Mouse (Mus musculus) cerebellum, adult 9-10 months (tissue): ENCODE measurements around the gene Pde4a.
"Not testable (repeated sequence)": the region's sequence is repeated elsewhere in the genome, so short reads cannot be mapped to it uniquely, and the experiment has no call there.

Experiments
- DNase-seq: peaks from one replicate; pipeline ENCODE4 v3.0.0; 2022

Gene Pde4a

DNA sequence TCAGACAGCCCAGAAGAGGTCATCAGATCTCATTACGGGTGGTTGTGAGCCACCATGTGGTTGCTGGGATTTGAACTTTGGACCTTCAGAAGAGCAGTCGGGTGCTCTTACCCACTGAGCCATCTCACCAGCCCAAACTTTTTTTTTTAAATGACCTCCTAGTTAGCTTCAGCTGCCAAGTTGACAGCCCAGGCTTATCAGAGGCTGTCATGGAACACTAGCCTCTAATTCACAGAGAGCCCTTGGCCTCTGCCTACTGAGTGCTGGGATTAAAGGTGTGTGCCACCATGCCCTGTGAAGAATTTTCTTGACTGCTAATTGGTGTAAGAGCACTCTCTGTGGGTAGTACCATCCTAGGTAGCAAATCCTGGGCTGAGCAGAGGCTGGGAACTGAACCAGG, 58.0 kb downstream of the Pde4a start:
- DNase-seq: not testable (repeated sequence)

DNA sequence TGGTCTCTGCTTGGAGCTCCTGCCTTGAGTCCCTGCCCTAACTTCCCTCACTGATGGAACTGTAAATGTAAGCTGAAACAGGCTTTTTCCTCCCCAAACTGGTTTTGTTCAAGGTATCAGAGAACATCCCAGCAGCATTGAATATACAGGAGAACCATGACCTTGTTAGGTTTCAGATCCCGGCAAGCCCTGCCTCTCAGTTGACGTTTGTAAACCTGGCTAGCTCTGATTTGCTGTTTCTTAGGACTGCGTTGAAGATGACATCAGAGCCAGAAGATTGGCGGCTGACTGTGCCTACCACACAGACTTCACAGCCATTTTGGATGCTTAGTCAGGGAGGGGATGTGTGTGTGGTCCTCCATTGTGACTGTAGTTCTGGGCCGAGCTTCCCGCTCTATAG, 58.4 kb downstream of the Pde4a start:
- no peak for DNase-seq

DNA sequence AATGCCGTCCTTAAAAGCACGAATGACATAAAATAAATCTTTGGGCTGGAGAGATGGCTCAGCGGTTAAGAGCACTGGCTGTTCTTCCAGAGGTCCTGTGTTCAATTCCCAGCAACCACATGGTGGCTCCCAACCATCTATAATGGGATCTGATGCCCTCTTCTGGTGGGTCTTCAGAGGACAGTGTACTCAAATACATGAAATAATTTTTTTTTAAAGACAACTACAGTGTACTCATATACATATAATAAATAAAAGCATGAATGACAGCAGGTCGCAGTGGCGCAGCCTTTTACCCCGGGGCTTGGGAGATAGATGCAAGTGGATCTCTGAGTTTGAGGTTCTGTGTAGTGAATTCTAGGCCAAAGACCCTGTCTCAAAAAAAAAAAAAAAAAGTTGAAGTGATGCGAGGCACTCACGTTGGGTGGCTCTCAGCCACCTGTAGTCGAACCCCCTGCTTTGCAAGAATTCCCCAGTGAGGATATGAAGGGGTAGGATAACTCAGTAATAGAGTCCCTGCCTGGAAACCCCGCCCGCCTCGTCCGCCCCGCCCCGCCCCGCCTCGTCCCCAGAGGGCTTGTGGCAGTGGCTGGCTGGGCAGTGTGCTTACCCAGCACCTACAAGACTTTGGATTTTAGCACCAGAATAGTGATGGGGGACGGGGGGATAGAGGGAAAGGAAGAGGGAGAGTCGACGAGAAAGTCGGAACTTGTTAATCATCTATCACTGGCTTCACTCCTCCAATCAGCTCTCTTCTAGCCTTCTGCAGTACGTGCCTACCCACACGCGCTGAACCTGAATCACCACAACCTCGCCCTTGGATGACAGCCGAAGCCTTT, 59.3 kb downstream of the Pde4a start:
- DNase-seq: no peak

DNA sequence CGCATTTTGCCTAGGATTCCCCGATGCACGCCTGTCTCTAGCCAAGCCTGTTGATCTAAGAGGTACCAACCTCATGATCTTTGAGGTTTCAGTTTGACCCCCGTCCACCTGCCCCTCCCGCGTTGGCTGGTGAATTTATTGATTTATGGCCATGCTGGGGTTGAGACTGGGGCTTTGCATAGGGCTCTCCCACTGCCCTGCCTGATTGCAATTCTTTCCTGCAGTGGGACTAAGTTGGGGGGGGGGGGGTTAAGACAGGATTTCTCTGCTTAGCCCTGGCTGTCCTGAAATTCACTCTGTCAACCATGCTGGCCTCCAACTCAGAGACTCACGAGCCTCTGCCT, 59.9 kb downstream of the Pde4a start:
- no peak for DNase-seq

DNA sequence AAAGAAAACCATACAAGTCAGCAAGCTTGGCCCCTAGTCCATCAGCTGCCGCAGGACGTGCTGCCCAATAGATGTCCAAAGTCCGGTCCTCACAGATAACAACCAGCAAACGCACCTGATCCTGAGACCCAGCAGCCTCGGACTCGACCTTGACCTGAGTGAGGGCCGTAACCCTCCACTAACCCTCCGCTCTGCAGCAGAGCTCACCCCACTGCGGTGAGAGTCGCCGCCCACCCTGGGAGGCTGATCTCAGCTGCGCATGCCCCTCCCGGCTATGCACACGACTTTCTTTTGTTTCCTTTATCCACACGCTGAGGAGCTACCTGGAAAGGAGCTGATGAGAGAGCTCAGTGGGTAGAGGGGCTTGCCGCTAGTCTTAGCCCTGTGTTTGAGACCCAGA, 61.8 kb downstream of the Pde4a start:
- no peak for DNase-seq

DNA sequence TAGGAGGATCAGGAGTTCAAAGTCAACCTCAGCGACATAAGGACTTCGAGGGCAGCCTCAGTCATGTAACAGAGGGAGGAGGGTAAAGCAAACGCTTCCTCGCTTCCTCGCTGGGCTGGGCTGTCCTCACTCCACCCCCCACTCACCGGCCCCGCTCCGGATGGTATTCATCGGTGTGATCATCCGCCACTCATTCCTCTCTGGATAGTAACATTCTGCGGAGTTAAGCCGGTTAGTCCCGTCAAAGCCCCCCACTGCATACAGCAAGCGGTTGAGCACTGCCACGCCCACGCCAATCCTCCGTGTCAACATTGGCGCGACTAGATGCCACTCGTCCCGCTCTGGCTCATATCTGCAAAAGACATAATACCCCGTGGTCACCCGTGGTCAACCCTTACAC, 66.0 kb downstream of the Pde4a start:
- no peak for DNase-seq

DNA sequence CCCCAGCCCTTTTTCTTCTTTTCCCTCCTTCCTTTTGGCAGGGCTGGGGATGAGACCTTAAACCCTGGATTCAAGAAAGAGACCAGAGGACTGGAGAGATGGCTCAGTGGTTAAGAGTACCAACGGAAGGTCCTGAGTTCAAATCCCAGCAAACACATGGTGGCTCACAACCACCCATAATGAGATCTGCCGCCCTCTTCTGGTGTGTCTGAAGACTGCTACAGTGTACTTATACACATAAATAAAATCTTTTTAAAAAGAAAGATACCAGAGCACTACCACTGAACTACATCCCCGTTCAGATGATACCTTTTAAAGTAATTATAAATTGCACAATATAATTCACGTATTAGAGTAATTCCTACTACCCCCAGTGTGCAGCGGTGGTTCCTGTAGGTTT, 67.4 kb downstream of the Pde4a start:
- DNase-seq: no peak

DNA sequence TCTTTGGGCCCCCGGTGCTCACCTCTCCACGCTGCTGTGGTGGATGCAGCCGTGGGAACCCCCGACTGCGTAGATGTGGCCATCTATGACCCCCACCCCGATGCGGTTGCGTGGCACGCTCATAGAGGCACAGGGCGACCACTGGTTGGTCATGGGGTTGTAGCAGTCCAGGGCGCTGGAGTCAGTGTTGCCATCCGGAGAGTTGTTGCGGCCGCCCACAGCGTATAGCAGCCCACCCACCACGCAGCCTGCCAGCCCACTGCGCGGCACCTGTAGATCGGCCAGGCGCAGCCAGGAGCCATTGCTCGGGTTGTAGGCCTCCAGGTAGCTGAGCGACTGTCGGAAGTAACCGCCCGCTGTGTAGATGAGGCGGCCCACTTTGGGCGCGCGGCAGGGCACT, 67.9 kb downstream of the Pde4a start:
- DNase-seq: no peak

DNA sequence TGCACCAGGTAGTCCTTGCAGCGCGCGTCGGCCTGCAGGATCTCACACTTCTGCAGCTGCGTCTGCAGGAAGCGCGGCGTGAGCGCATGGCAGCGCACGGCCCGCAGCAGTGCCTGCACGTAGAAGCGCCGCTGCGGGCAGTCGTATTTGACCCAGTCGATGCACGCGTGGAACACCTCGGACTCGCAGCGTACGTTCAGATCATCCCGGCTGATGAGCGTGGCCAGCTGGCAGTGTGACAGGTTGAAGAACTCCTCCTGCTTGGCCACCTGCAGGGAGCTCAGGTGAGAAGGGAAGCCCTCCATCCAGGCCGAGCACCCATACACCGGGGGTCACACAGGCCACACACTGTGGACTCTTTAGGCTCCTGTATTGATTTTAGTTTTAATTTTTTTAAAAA, 68.3 kb downstream of the Pde4a start:
- DNase-seq: no peak

DNA sequence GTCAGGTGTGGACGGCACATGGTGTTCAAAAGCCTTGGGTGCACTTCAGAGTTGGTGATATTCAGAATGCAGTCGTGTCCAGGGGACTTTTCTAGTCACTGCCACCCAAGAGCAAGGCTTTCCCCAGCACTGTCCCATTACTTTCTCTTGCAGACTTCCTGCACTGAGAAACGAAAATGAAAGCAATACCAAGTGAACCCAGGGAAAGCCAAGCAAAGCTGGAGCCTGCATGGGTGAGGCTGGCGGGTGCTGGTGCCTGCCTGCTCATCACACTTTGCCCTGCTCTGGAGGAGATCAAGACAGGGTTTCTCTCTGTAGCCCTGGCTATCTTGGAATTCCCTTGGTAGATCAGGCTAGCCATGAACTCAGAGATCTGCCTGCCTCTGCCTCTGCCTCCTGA, 69.8 kb downstream of the Pde4a start:
- no peak for DNase-seq

DNA sequence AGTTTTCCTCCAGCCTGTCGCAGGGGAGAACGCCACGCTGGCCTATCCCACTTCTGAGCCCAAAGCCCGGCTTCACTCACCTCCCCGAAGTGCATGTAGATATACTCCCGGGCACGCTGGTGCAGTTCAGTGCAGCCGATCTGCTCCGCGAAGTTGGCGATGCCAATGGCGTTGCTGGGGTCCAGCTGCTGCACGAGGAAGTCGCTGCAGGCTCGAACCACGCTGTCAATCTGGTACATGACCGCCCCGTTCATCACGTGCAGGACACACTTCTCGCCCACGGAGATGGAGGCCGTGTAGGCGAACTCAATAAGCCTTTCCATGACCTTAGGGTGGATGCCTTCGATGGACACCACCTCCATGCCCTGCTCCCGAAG, 71.5 kb downstream of the Pde4a start:
- no peak for DNase-seq

DNA sequence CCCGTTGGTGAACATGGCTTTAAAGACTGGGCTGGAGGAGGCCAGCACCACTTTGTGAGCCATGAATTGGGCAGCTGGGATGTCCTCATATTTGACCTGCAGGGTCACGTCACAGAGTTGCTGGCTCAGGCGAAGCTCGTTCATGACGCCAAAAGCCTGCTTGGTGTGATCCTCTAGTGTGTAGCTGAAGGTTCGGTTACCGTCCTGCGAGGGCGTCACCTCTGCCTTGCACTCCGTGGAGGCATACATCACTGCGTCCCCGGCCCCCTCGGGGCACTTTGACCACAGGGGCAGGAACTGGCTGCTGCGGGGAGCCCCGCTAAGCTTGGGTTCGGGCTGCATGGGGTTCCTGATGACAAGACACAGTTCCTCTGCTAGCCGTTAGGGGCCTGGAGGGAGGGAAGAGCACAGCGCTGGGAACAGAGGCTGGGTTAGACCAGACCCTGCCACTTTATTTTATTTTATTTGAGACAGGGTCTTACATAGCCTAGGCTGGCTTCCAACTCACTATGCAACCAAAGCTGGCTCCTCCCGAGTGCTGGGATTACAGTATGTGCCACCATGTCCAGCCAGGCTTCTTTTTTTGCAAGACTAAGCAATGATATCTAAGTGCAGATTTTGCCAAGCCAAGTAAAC, 72.0 kb downstream of the Pde4a start:
- DNase-seq: peak; percentile 66

DNA sequence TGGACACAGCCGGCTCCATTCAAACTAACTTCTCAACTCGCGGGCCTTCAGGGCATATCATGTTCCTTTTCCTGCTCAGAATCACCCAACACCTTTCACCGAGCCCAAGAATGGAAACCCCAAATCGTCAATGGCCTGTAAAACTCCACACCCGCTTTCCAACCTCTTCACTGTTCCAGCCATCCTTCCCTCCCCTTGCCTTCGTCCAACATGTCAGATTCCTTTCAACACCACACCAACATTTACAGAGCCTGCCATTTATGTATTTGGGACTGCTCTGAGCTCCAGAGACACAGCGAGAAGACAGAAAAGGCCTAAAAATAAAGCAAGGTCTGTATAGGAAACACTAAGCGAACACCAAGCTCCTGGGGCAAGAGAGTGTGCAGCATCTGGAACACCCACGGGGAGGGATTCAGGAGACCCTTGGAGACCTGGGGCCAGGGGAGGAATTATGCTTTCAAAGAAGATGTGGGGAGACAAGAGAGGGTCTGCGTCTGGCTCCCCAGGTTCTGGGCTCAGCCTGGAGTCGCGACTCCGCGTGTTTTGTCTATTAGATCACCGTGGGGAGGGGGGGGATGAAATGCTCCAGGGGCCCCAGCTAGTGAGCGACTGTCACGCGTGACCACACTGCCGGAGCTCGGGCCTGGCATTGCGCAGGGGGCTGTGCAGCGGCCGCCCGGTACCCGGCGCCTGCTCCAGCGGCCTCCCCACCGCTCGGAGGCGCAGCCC, 72.7 kb downstream of the Pde4a start:
- DNase-seq: peak; percentile 55

DNA sequence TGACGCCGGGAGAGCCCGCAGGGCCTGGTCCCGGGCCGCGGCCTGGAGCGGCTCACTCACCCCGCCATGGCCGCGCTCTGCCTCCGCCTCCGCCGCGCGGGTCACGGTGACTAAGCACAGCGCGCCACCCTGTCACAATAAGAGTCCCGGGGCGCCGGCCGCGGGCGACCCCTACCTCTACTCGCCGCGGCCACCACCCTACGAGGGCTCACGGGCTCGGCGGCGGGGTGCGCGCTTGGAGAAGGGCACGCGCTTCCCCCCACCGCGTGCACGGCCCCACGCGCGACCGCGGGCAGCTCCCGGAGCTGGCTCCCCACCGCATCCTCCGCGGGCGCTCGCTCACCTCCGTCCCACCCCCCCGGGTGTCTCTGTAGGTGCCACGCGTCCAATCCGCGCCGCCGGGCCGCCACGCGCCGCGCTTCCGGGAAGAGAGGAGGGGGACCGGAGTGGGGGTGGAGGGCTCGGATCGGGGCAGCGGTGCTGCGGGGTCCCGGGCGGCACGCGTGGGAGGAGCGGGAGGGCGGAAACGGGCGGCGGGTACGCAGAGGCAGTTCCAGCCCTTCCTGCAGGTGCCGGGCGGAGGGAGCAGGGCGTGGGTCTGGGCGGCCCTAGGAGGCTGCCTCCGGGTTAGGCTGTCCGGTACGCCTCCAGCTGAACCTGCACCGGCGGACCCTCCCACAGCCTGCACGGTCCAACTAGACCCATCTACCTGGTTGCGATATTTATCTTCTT, 73.4 kb downstream of the Pde4a start, which contains the start of gene Keap1:
Gene Keap1, minus strand, starts transcription at position 629 of the 732 bp plus-strand sequence.
- peak; percentile 78 for DNase-seq

DNA sequence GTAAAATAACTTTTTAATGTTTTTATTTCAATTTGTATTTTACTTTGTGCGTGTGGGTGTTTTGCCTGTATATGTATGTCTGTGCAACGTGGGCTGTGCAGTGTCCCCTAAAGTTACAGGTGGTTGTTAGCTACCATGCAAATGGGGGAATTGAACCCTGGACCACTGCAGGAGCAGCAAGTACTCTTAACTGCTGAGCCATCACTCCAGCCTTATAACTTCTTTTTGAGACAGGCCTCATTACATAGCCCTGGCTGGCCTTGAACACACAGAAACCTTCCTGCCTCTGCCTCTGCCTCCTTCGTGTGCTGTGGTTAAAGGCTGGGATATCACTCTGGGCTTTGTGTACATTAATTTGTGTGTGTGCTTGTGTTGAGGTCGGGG, 73.9 kb downstream of the Pde4a start:
- peak; percentile 44 for DNase-seq

DNA sequence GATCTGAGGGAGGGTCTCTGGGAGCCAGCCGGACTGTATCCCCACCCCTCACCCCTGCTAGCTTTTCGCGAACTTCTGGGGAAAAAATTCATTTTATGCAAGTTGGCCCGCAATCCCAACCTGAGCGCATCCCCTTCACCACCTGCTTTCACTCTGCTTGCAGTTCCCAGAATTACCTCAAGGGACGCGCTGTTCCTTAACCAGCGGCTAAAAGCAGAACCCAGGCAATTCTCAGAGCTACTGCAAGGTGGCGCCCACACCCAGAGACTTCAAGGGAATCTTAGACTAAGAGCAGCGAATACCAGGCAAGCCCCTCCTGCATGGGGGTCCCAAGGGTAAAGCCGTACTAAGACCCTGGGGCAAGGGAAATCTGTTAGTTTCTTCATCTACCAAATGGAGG, 75.8 kb downstream of the Pde4a start:
- peak; percentile 91 for DNase-seq

DNA sequence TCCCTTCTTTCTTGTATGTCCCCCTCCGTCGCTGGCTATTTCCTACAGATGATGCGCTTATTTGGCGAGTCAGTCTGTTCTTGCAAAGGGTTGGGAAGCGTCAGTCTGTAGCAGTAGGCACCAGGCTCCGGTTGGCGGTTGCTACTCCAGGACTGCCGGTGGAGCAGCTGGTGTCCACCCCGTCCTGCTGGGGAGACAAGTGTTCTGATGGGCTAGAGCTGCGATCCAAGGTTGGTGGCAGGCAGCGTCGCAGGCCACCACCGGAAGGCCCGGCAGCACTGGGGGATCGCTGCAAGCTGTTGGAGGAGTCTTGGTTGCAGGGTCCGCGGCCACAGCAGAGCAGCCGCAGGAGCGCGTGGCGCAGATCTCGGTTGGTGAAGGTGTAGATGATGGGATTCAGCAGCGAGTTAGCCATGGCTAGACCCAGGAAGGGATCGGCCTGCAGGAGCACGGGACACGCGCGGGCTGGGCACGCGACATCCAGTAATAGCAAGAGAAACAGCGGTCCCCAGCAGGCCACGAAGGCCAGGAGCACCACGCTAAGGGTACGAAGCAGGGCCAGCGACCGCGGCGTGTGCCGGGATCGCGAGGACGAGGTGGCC, 78.4 kb downstream of the Pde4a start:
- peak; percentile 89 for DNase-seq

DNA sequence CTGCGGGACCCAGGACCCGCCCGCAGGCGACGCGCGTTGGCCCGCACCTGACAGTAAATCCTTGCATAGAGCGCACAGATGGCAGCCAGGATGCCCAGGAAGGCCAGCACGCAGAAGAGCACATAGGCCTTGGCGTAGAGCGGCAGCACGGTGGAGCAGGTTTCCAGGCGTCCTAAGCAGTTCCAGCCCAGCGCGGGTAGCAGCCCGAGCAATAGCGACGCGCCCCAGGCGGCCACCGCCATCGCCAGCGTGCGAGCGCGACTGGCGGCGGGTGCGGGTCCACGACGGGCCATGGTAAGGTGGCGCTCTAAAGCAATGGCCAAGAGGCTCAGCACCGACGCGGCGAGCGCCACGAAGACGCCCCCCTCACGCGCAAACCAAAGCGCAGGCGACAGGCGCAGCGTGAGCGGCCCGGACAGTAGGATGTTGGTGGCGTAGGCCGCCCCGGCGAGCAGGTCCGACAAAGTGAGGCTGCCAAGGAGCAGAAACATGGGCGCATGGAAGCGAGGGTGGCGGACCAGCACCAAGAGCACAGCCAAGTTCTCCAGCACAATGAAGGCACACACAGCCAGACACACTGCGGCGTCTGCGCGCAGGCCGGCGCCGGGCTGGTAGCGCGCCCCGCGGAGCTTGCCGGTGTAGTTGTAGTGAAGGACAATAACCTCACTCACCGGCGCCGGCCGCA, 79.1 kb downstream of the Pde4a start:
- DNase-seq: peak; percentile 76

DNA sequence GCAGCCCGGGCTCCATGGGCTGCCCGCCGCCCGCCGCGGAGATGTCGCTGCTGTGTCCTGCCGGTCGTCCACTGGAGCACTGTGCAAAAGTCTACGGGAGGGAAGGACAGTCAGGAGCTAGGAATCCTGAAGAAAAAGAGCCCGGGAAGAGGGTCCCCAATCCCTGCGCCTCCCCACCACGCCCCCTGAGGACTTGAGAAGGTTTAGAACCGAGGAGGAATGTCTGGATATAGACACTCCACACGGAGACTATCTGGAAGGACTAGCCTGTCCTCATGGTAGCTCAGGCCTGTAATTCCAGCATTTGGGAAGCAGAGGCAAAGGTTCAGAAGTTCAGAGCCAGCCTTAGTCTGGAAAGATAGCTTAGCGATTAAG, 79.6 kb downstream of the Pde4a start:
- peak; percentile 56 for DNase-seq

DNA sequence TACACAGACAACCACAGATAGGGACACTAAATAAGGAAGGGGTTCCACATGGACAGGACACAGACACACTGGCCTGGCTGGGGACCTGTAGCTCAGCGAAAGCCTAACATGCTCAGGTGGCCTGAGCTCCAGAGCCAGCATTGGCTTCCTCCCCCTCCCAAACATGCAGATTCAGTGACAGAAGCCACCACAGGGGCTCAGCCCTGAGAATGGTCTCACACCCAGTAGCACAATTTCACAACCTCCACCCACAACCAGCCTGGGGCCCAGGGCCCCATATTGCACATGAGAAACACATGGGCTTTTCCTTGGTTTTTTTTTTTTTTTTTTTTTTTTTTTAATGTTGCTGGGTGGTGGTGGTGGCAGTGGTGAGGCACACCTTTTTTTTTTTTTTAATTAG, 80.8 kb downstream of the Pde4a start:
- no peak for DNase-seq

DNA sequence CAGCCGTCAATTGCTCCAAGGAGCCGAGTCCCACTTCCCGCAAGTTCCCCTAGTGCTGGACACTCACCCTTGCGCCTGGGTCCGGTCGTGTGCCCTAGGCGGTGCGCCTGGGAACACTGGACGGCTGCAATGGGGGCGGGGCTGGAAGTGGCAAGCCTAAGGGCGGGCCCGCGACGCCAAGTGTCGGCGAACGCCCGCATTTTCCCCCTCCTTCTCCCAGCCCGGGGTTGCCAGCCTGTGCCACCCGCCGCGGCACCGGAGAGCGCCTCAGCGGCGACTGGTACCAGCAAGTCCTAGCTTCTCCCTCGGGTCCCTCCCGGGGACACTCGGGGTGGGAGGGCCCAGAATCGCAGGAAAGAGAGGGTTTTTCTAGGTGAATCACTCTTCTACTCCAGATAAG, 82.8 kb downstream of the Pde4a start, which contains the start of gene S1pr5:
Gene S1pr5, minus strand, starts transcription at position 118 of the 400 bp plus-strand sequence.
- no peak for DNase-seq
